Mouse (Mus musculus) C2C12 (cell line): ENCODE data around the gene Pbx4.

Experiments
- CEBPB ChIP-seq: IDR thresholded peaks from one replicate; pipeline ENCODE4 v1.6.1; 2011; ENCODE audit warnings: low read depth, mild to moderate bottlenecking, control low read depth, moderate library complexity
- CTCF ChIP-seq: IDR thresholded peaks from one replicate; pipeline ENCODE4 v1.5.1; 2011; ENCODE audit not compliant: control insufficient read depth, insufficient read depth, insufficient read length
- MAX ChIP-seq: IDR thresholded peaks from one replicate; pipeline ENCODE4 v1.6.1; 2011; ENCODE audit warnings: mild to moderate bottlenecking, control low read depth
- MYOD1 ChIP-seq: IDR thresholded peaks from one replicate; pipeline ENCODE4 v1.6.1; 2011; ENCODE audit warnings: low read depth; ENCODE audit not compliant: control insufficient read depth, insufficient read length

DNA sequence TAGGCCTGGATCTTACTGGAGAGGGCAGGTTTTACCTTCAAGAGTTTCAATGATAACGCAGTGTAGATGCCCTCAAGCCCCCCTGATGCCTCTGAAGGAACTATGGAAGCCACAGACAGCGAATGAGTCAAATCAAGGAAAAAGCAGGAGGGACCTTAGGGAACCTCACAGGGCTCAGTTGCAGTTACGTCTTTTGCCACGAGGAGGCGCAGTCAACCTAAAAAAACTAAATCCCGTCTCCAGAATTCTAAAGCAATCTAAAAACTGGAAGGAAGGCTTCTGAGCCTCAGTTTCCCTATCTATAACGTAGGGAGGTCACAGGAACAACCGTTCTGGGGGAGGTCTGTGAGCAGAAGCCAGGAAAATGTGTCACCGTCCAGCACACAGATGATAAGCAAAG, 41.9 kb downstream of the Pbx4 start:
- peak; percentile 40 for TF ChIP-seq CTCF
- TF ChIP-seq MAX: no peak
- no peak for TF ChIP-seq MYOD1
- TF ChIP-seq CEBPB: no peak
